Mouse (Mus musculus): ENCODE data around the gene Rnf224. TPM values are rescaled to one million over a fixed set of nuclear protein-coding genes. Genes with fewer than 3 reads are reported as not detected.

The Rnf224 gene
- total and polyA plus RNA-seq, 3 experiments = not detected

- TF ChIP-seq CTCF (conservative IDR thresholded peaks at IDR 0.05 in 1 of 2, IDR thresholded peaks at IDR 0.05 in 1 of 2; ENCODE audit: low read depth in 2 of 2, low read length in 2 of 2) (no peak), SMC3 (IDR thresholded peaks at IDR 0.05; ENCODE audit: low read depth, low read length) (no peak), IRF4 (IDR thresholded peaks at IDR 0.05; ENCODE audit: low read depth, low read length) (no peak), NRF1 (IDR thresholded peaks at IDR 0.05; ENCODE audit: low read depth, low read length) (no peak), SIN3A (IDR thresholded peaks at IDR 0.05; ENCODE audit: low read length) (no peak), ZNF384 (IDR thresholded peaks at IDR 0.05; ENCODE audit: low read depth, low read length) (no peak), USF1 (IDR thresholded peaks at IDR 0.05; ENCODE audit: low read depth, low read length) (no peak), CHD1 (IDR thresholded peaks at IDR 0.05; ENCODE audit: low read depth, low read length) (no peak), ZC3H11A (IDR thresholded peaks at IDR 0.05; ENCODE audit: low read depth, low read length) (no peak), MAZ (IDR thresholded peaks at IDR 0.05; ENCODE audit: low read depth, low read length) (no peak), ETS1 (conservative IDR thresholded peaks at IDR 0.05; ENCODE audit: low read depth, low read length) (no peak), RCOR1 (conservative IDR thresholded peaks at IDR 0.05; ENCODE audit: low read depth, low read length) (no peak)
- Histone ChIP-seq H3K27me3 (replicated peaks) (no peaks in the 10 kb centered on the region), H3K79me2 (replicated peaks; ENCODE audit: control insufficient read depth, extremely low read depth, insufficient read depth, poor library complexity, severe bottlenecking) (peaks cover 23% of the 10 kb centered on the region), H3K4me1 (ENCODE audit: control insufficient read depth in 1 of 2, insufficient read depth in 2 of 2) (peaks cover 7 to 29% of the 10 kb centered on the region in 2 experiments), H3K9me3 (replicated peaks; ENCODE audit: low read length) (no peaks in the 10 kb centered on the region), H3K27ac (ENCODE audit: insufficient read depth, low read depth) (no peak overlapping the region), H3K36me3 (replicated peaks in 1 of 2; ENCODE audit: control insufficient read depth in 1 of 2, insufficient read depth in 1 of 2, low read length in 1 of 2) (peaks cover 57 to 71% of the 10 kb centered on the region in 2 experiments), H3K9ac (ENCODE audit: insufficient read depth, low read depth) (no peak overlapping the region), H3K4me3 (replicated peaks in 1 of 3; ENCODE audit: low read depth in 2 of 3, low read length in 2 of 3, poor library complexity in 1 of 3) (no peak overlapping the region), H3K4me2 (ENCODE audit: insufficient read depth, low read depth, poor library complexity, severe bottlenecking) (no peak overlapping the region)
- in situ Hi-C loops (cut with MboI; ENCODE audit: low pct_ligation_motif_present, low pct_unique_long_range_greater_than_20kb, low sequenced_read_pairs) (loop anchor here (5.0 kb wide), 1 partner anchor 45 kb away; no protein-coding TSS in a partner anchor), dilution Hi-C loops (cut with MboI; ENCODE audit: extremely low pct_ligation_motif_present, extremely low pct_unique_long_range_greater_than_20kb, low sequenced_read_pairs) (no loop called here)
- no peak for DNase-seq (ENCODE audit: extremely low read depth)
Measured at GRCm38 (mm10) chr2:25207593-25207992, 29.0 kb downstream of the Rnf224 start.

DNA sequence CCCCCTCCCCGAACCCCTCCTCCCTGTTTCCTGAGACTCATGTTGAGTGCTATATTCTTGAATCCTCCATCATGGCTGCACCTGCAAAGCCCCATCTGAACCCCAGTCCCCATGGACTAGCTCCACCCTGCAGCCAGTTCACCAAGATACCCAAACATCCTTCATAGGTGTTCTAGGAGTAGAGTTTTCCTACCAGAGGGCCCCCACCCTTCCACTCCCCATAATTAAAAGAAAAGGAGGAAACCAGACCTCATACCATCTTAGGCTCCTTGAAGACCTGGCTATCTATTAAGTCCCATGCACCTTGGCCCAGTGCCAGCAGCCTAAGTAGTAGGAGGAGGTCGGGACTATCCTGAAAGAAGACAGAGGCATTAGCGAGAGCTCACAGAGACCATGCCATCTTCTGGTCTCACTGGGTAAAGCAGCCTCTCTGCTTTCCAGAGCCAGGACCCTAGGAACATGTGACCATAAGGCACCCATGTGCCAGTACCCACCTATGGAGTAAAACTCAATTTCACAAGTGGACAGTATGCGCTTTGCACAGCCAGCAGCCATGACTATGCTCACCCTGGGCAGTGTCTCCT is 32.9 kb downstream of the Rnf224 start:
- Histone ChIP-seq H3K9ac (ENCODE audit: insufficient read depth, low read depth) (no peak overlapping the region), H3K4me2 (ENCODE audit: insufficient read depth, low read depth, poor library complexity, severe bottlenecking) (no peak overlapping the region), H3K4me3 (replicated peaks in 1 of 3; ENCODE audit: low read depth in 2 of 3, low read length in 2 of 3, poor library complexity in 1 of 3) (no peak overlapping the region), H3K36me3 (replicated peaks in 1 of 2; ENCODE audit: control insufficient read depth in 1 of 2, insufficient read depth in 1 of 2, low read length in 1 of 2) (peaks cover 84 to 95% of the 10 kb centered on the region in 2 experiments), H3K27me3 (replicated peaks) (no peaks in the 10 kb centered on the region), H3K79me2 (replicated peaks; ENCODE audit: control insufficient read depth, extremely low read depth, insufficient read depth, poor library complexity, severe bottlenecking) (peaks cover 5% of the 10 kb centered on the region; the same call in 1 of the 2 replicates), H3K9me3 (replicated peaks; ENCODE audit: low read length) (no peaks in the 10 kb centered on the region), H3K4me1 (ENCODE audit: control insufficient read depth in 1 of 2, insufficient read depth in 2 of 2) (peaks cover 2 to 6% of the 10 kb centered on the region in 2 experiments; a peak in 2 of 4 replicates), H3K27ac (ENCODE audit: insufficient read depth, low read depth) (no peak overlapping the region)
- in situ Hi-C loops (cut with MboI; ENCODE audit: low pct_ligation_motif_present, low pct_unique_long_range_greater_than_20kb, low sequenced_read_pairs) = no loop called here
- TF ChIP-seq PAX5 (IDR thresholded peaks at IDR 0.05; ENCODE audit: low read length) (no peak), CTCF (conservative IDR thresholded peaks at IDR 0.05 in 1 of 2, IDR thresholded peaks at IDR 0.05 in 1 of 2; ENCODE audit: low read depth in 2 of 2, low read length in 2 of 2) (peak in 1 of 2 experiments; percentile 43; a peak in 2 of 4 replicates), SMC3 (IDR thresholded peaks at IDR 0.05; ENCODE audit: low read depth, low read length) (peak; percentile 45), RAD21 (IDR thresholded peaks at IDR 0.05; ENCODE audit: low read depth, low read length) (peak; percentile 18), ZMIZ1 (IDR thresholded peaks at IDR 0.05; ENCODE audit: low read depth, low read length) (no peak)
- dilution Hi-C loops (cut with MboI; ENCODE audit: extremely low pct_ligation_motif_present, extremely low pct_unique_long_range_greater_than_20kb, low sequenced_read_pairs) = no loop called here
- DNase-seq (ENCODE audit: extremely low read depth) = no peak

Measured in CH12.LX (cell line).